In the genomic region with DNA sequence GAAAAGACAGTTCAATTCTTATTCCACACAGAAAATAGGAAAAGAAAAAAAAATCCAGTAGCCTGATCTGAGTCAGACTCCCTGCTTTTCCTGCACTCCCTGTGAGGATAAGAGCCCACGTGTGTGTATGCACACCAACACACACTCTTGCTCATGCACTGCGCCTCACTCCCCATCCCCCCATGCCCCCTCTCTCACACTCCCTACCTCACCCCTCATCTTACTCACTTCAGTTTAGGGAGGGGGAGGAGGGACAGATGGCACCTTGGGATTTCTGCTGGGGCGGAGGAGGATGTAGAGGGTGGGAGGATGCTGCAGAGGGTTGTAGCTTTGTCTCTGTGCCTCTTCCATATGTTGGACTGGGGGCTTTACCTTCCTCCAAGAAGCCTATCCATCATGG, we compare ENCODE assay signal across 22 mouse cellular contexts.
DNase-seq lines count a peak whose midpoint lies in the region.
"Had no signal": no experiment of that assay in that cellular context is flagged by ENCODE, and none has a peak within 500 bp of the region (broad histone marks: within the 10 kb centered on the region; RNA-seq: fewer than 3 reads in every experiment).

No protein-coding gene starts in this region.

- 96% methylated on average over 3 of the region's 3 CpGs for WGBS in embryonic facial prominence, embryonic 10.5 days

- peaks cover 17% of the 10 kb centered on the region for H3K9me3 ChIP-seq in embryonic facial prominence, embryonic 10.5 days
- H3K9me3 ChIP-seq: heart, embryonic 15.5 days; midbrain, embryonic 15.5 days; neural tube, embryonic 15.5 days had no signal

- H3K27me3 ChIP-seq in embryonic facial prominence, embryonic 10.5 days (replicated peaks; ENCODE audit: low read depth, poor library complexity, severe bottlenecking), result no peaks in the 10 kb centered on the region
- H3K27me3 ChIP-seq: forebrain, embryonic 12.5 days; heart, embryonic 15.5 days; midbrain, embryonic 15.5 days had no signal

- peak; percentile 54 for DNase-seq in layer of hippocampus, adult 11-12 months (ENCODE audit: low spot score)
- no peak for DNase-seq in layer of hippocampus, postnatal 10 days (ENCODE audit: low spot score in 2 of 2)
- no peak for DNase-seq in embryonic facial prominence, embryonic 10.5 days (ENCODE audit: low spot score)
- DNase-seq in left cerebral cortex, adult 9 months (ENCODE audit: low spot score in 2 of 2), result peak; percentile 42 to 60
- DNase-seq in right cerebral cortex, postnatal 25 days, result peak; percentile 61
- no peak for DNase-seq in embryo, embryonic 10 days (ENCODE audit: low spot score)
- no peak for DNase-seq in urinary bladder, postnatal 25 days (ENCODE audit: low spot score)
- DNase-seq: adrenal gland, postnatal 14 days; cerebellum, adult 11-12 months; cerebellum, postnatal 25 days; gastrocnemius, postnatal 36 days; kidney, adult 2 months; kidney, postnatal 10 days; lung, adult 18-20 months; lung, postnatal 14 days; thymus, postnatal 14 days had no signal

- peaks cover 59% of the 10 kb centered on the region for H3K4me1 ChIP-seq in embryonic facial prominence, embryonic 10.5 days
- H3K4me1 ChIP-seq: megakaryocyte, embryonic 14.5 days; midbrain, embryonic 15.5 days had no signal

- H3K4me3 ChIP-seq in embryonic facial prominence, embryonic 10.5 days, result no peak overlapping the region
- H3K4me3 ChIP-seq: forebrain, embryonic 12.5 days; heart, embryonic 15.5 days; megakaryocyte, embryonic 14.5 days; midbrain, embryonic 15.5 days; myocyte; neural tube, embryonic 15.5 days had no signal

- peaks cover 10% of the 10 kb centered on the region for H3K36me3 ChIP-seq in embryonic facial prominence, embryonic 10.5 days (replicated peaks)
- H3K36me3 ChIP-seq: forebrain, embryonic 12.5 days; heart, embryonic 15.5 days; midbrain, embryonic 15.5 days; neural tube, embryonic 15.5 days had no signal

- 0 out of 2 replicates have a peak overlapping the region, but pooled peaks have one; percentile 40 for H3K27ac ChIP-seq in embryonic facial prominence, embryonic 10.5 days (replicated peaks)
- H3K27ac ChIP-seq: forebrain, embryonic 12.5 days; heart, embryonic 15.5 days; midbrain, embryonic 15.5 days; neural tube, embryonic 15.5 days had no signal

Comparison
In these comparisons a context has a peak if more than half of its experiments do, and no peak if none do; other contexts are left out.
1. DNase-seq: peak in layer of hippocampus, adult 11-12 months (single experiment), left cerebral cortex, adult 9 months (2 of 2) and right cerebral cortex, postnatal 25 days (single experiment); none in layer of hippocampus, postnatal 10 days (0 of 2), embryonic facial prominence, embryonic 10.5 days (single experiment), embryo, embryonic 10 days (single experiment) and urinary bladder, postnatal 25 days (single experiment).